Mouse (Mus musculus): ENCODE measurements around the gene Ntsr1.

Gene Ntsr1

GRCm38 (mm10) chr2:180552340-180552739, 52.6 kb downstream of the Ntsr1 start:
- ATAC-seq (ENCODE audit: insufficient number of reproducible peaks, low FRiP score, low TSS enrichment) = no peak

GRCm38 (mm10) chr2:180555219-180555618, 55.4 kb downstream of the Ntsr1 start:
- no peak for ATAC-seq (ENCODE audit: insufficient number of reproducible peaks, low FRiP score, low TSS enrichment)

- no peak for ATAC-seq (ENCODE audit: insufficient number of reproducible peaks, low FRiP score, low TSS enrichment)
These were observed 56.7 kb downstream of the Ntsr1 start for GRCm38 (mm10) chr2:180556470-180556869.

GRCm38 (mm10) chr2:180560245-180560644, 60.5 kb downstream of the Ntsr1 start:
- no peak for ATAC-seq (ENCODE audit: insufficient number of reproducible peaks, low FRiP score, low TSS enrichment)

- no peak for ATAC-seq (ENCODE audit: insufficient number of reproducible peaks, low FRiP score, low TSS enrichment)
These were observed 62.4 kb downstream of the Ntsr1 start for GRCm38 (mm10) chr2:180562146-180562545.

GRCm38 (mm10) chr2:180563296-180563695, 63.5 kb downstream of the Ntsr1 start:
- ATAC-seq (ENCODE audit: insufficient number of reproducible peaks, low FRiP score, low TSS enrichment) = no peak

- no peak for ATAC-seq (ENCODE audit: insufficient number of reproducible peaks, low FRiP score, low TSS enrichment)
These were observed 64.1 kb downstream of the Ntsr1 start for GRCm38 (mm10) chr2:180563841-180564240.

- no peak for ATAC-seq (ENCODE audit: insufficient number of reproducible peaks, low FRiP score, low TSS enrichment)
These were observed 66.6 kb downstream of the Ntsr1 start for GRCm38 (mm10) chr2:180566240-180566913.

GRCm38 (mm10) chr2:180569028-180569643, 69.4 kb downstream of the Ntsr1 start:
- no peak for ATAC-seq (ENCODE audit: insufficient number of reproducible peaks, low FRiP score, low TSS enrichment)

GRCm38 (mm10) chr2:180576482-180576881, 76.7 kb downstream of the Ntsr1 start:
- no peak for ATAC-seq (ENCODE audit: insufficient number of reproducible peaks, low FRiP score, low TSS enrichment)

GRCm38 (mm10) chr2:180578686-180579085, 78.9 kb downstream of the Ntsr1 start:
- ATAC-seq (ENCODE audit: insufficient number of reproducible peaks, low FRiP score, low TSS enrichment) = no peak

- no peak for ATAC-seq (ENCODE audit: insufficient number of reproducible peaks, low FRiP score, low TSS enrichment)
These were observed 81.2 kb downstream of the Ntsr1 start, which contains the start of gene Mrgbp for GRCm38 (mm10) chr2:180581002-180581401. Gene Mrgbp, plus strand, starts transcription at chr2:180581304.

- peak; percentile 77 for ATAC-seq (ENCODE audit: insufficient number of reproducible peaks, low FRiP score, low TSS enrichment)
These were observed 82.8 kb downstream of the Ntsr1 start for GRCm38 (mm10) chr2:180582481-180583153.

- no peak for ATAC-seq (ENCODE audit: insufficient number of reproducible peaks, low FRiP score, low TSS enrichment)
These were observed 83.4 kb downstream of the Ntsr1 start for GRCm38 (mm10) chr2:180583154-180583507.

GRCm38 (mm10) chr2:180588736-180589122, 89.0 kb downstream of the Ntsr1 start:
- no peak for ATAC-seq (ENCODE audit: insufficient number of reproducible peaks, low FRiP score, low TSS enrichment)

GRCm38 (mm10) chr2:180589123-180589831, 89.5 kb downstream of the Ntsr1 start, which contains the start of gene Ogfr:
Gene Ogfr, plus strand, starts transcription at chr2:180589245.
- peak; percentile 45 for ATAC-seq (ENCODE audit: insufficient number of reproducible peaks, low FRiP score, low TSS enrichment)

All from cerebellum, adult (tissue).